ENCODE assay signal across 9 mouse cellular contexts in genomic region chr9:22136765-22137547, GRCm38 (mm10). TPM values are rescaled to one million over a fixed set of nuclear protein-coding genes. Genes with fewer than 3 reads are reported as not detected.
DNase-seq lines count a peak whose midpoint lies in the region; ATAC-seq and TF ChIP-seq lines count a peak whose summit lies in the region.
"Had no signal": no experiment of that assay in that cellular context is flagged by ENCODE, and none has a peak within 500 bp of the region (broad histone marks: within the 10 kb centered on the region; RNA-seq: fewer than 3 reads in every experiment).

No protein-coding gene starts in this region.

- no peak for TF ChIP-seq EP300 in MEL (IDR thresholded peaks at IDR 0.05; ENCODE audit: low read depth in 1 of 2, low read length in 2 of 2)

- H3K9ac ChIP-seq in heart, embryonic 12.5 days, result peak overlapping the region; percentile 49
- H3K9ac ChIP-seq in MEL (ENCODE audit: control insufficient read depth, low read depth, low read length, poor library complexity, severe bottlenecking), result no peak overlapping the region
- no peak overlapping the region for H3K9ac ChIP-seq in embryonic facial prominence, embryonic 11.5 days (replicated peaks; ENCODE audit: low read length)
- peak overlapping the region; percentile 48 for H3K9ac ChIP-seq in liver, embryonic 16.5 days (ENCODE audit: low read depth, low read length)
- H3K9ac ChIP-seq: embryonic facial prominence, embryonic 15.5 days had no signal

- no peak for TF ChIP-seq POLR2A in MEL (IDR thresholded peaks at IDR 0.05; ENCODE audit: control insufficient read depth in 1 of 2, insufficient read depth in 1 of 2, low read depth in 1 of 2, low read length in 2 of 2, poor library complexity in 1 of 2)

- H3K79me2 ChIP-seq in MEL (ENCODE audit: control insufficient read depth, insufficient read depth, low read length, poor library complexity), result no peaks in the 10 kb centered on the region

- ATAC-seq in heart, embryonic 12.5 days (ENCODE audit: insufficient number of reproducible peaks, low FRiP score), result peak; percentile 59; the same call in 1 of the 2 replicates
- ATAC-seq in embryonic facial prominence, embryonic 11.5 days (replicated peaks; ENCODE audit: insufficient number of reproducible peaks, low FRiP score, low TSS enrichment, low read depth), result no peak
- ATAC-seq in liver, embryonic 16.5 days (ENCODE audit: low read depth), result peak; percentile 26; the same call in 1 of the 2 replicates

- no peak for TF ChIP-seq RAD21 in MEL (IDR thresholded peaks at IDR 0.05; ENCODE audit: low read depth, low read length)

- TF ChIP-seq CTCF in MEL (IDR thresholded peaks at IDR 0.05 in 2 of 3, conservative IDR thresholded peaks at IDR 0.05 in 1 of 3; ENCODE audit: control insufficient read depth in 1 of 3, insufficient read depth in 1 of 3, low read depth in 2 of 3, low read length in 3 of 3, poor library complexity in 1 of 3, severe bottlenecking in 1 of 3), result no peak

- H3K9me3 ChIP-seq in heart, embryonic 12.5 days (replicated peaks), result no peaks in the 10 kb centered on the region
- H3K9me3 ChIP-seq in MEL (replicated peaks; ENCODE audit: insufficient read depth, low read length), result no peaks in the 10 kb centered on the region
- no peaks in the 10 kb centered on the region for H3K9me3 ChIP-seq in embryonic facial prominence, embryonic 11.5 days (replicated peaks; ENCODE audit: control insufficient read depth, low read length)
- H3K9me3 ChIP-seq in liver, embryonic 16.5 days (replicated peaks; ENCODE audit: control insufficient read depth, low read length), result no peaks in the 10 kb centered on the region
- H3K9me3 ChIP-seq: embryonic facial prominence, embryonic 15.5 days had no signal

- peaks cover 9% of the 10 kb centered on the region for H3K4me1 ChIP-seq in heart, embryonic 12.5 days (replicated peaks)
- peaks cover 18 to 36% of the 10 kb centered on the region in 2 experiments for H3K4me1 ChIP-seq in MEL (ENCODE audit: control insufficient read depth in 1 of 2, insufficient read depth in 2 of 2, low read length in 2 of 2)
- H3K4me1 ChIP-seq in embryonic facial prominence, embryonic 11.5 days (ENCODE audit: control insufficient read depth, insufficient read depth, low read length), result no peaks in the 10 kb centered on the region
- H3K4me1 ChIP-seq in liver, embryonic 16.5 days (ENCODE audit: control insufficient read depth, low read depth, low read length), result peaks cover 41% of the 10 kb centered on the region

- peak overlapping the region; percentile 55 for H3K27ac ChIP-seq in heart, embryonic 12.5 days (ENCODE audit: poor library complexity, severe bottlenecking)
- H3K27ac ChIP-seq in MEL (ENCODE audit: control insufficient read depth, low read depth, low read length), result peak overlapping the region; percentile 54; the same call in 1 of the 2 replicates
- H3K27ac ChIP-seq in embryonic facial prominence, embryonic 11.5 days (replicated peaks; ENCODE audit: low read depth, low read length), result no peak overlapping the region
- peak overlapping the region; percentile 96 for H3K27ac ChIP-seq in liver, embryonic 16.5 days (ENCODE audit: low read length)
- H3K27ac ChIP-seq: embryonic facial prominence, embryonic 15.5 days had no signal

- H3K4me2 ChIP-seq in heart, embryonic 12.5 days, result peak overlapping the region; percentile 44
- no peak overlapping the region for H3K4me2 ChIP-seq in embryonic facial prominence, embryonic 11.5 days (ENCODE audit: low read depth, low read length)
- peak overlapping the region; percentile 67 for H3K4me2 ChIP-seq in liver, embryonic 16.5 days (ENCODE audit: low read depth, low read length)
- H3K4me2 ChIP-seq: embryonic facial prominence, embryonic 15.5 days had no signal

- intact Hi-C loops in heart, postnatal 10 days (cut with DNase I), result no loop called here

- no peaks in the 10 kb centered on the region for H3K36me3 ChIP-seq in heart, embryonic 12.5 days
- peaks cover 0 to 33% of the 10 kb centered on the region in 2 experiments; a peak in 2 of 4 replicates for H3K36me3 ChIP-seq in MEL (ENCODE audit: control insufficient read depth in 1 of 2, insufficient read depth in 2 of 2, low read length in 2 of 2)
- H3K36me3 ChIP-seq in embryonic facial prominence, embryonic 11.5 days (replicated peaks; ENCODE audit: control insufficient read depth, insufficient read depth, low read depth, low read length), result no peaks in the 10 kb centered on the region
- H3K36me3 ChIP-seq in liver, embryonic 16.5 days (ENCODE audit: control insufficient read depth, insufficient read depth), result no peaks in the 10 kb centered on the region
- H3K36me3 ChIP-seq: embryonic facial prominence, embryonic 15.5 days had no signal

- 15% methylated on average over 22 of the region's 23 CpGs for WGBS in heart, embryonic 12.5 days
- 11% methylated on average over 23 of the region's 23 CpGs for WGBS in embryonic facial prominence, embryonic 11.5 days
- 38% methylated on average over 23 of the region's 23 CpGs for WGBS in liver, embryonic 16.5 days (ENCODE audit: insufficient replicate concordance)

- peaks cover 4% of the 10 kb centered on the region; the same call in 1 of the 2 replicates for H3K27me3 ChIP-seq in heart, embryonic 12.5 days (replicated peaks)
- H3K27me3 ChIP-seq in MEL (ENCODE audit: control insufficient read depth in 1 of 2, insufficient read depth in 2 of 2, low read length in 2 of 2), result no peaks in the 10 kb centered on the region
- H3K27me3 ChIP-seq in embryonic facial prominence, embryonic 11.5 days (ENCODE audit: control insufficient read depth, insufficient read depth, low read length), result peaks cover 2% of the 10 kb centered on the region; the same call in 1 of the 2 replicates
- no peaks in the 10 kb centered on the region for H3K27me3 ChIP-seq in liver, embryonic 16.5 days (ENCODE audit: control insufficient read depth, insufficient read depth, low read depth, low read length)
- H3K27me3 ChIP-seq: embryonic facial prominence, embryonic 15.5 days had no signal

- no peak for DNase-seq in heart, postnatal 10 days
- DNase-seq in MEL (ENCODE audit: low read depth, low spot score), result no peak
- DNase-seq in embryonic facial prominence, embryonic 11.5 days (ENCODE audit: low spot score), result peak; percentile 33
- no peak for DNase-seq in cerebellum, postnatal 10 days
- DNase-seq in thymus, adult 18-20 months, result no peak
- DNase-seq in thymus, postnatal 36 days, result no peak

- H3K4me3 ChIP-seq in heart, embryonic 12.5 days, result peak overlapping the region; percentile 11; the same call in 1 of the 2 replicates
- no peak overlapping the region for H3K4me3 ChIP-seq in MEL (ENCODE audit: control insufficient read depth in 1 of 2, insufficient read depth in 1 of 2, low read depth in 2 of 2, low read length in 2 of 2)
- H3K4me3 ChIP-seq in embryonic facial prominence, embryonic 11.5 days (ENCODE audit: low read depth, low read length), result no peak overlapping the region
- peak overlapping the region; percentile 69 for H3K4me3 ChIP-seq in liver, embryonic 16.5 days (ENCODE audit: low read depth, low read length)
- H3K4me3 ChIP-seq: embryonic facial prominence, embryonic 15.5 days had no signal

RNA-seq across cellular contexts. Expression of gene Acp5, which starts 1.4 kb away (rescaled TPM):
- polyA plus RNA-seq in heart, embryonic 12.5 days (2016; fragmentation: Nextera tagmentation; extraction: Ambion mirVana), result 28.9 and 31.6 TPM in 2 replicates
- total RNA-seq in heart, postnatal 10 days (2021), result 1 to 10 TPM; 1.8 to 2.8 TPM
- 5.8 and 15.6 TPM in 2 replicates for total RNA-seq in MEL (2012; rRNA removed)
- polyA plus RNA-seq in MEL (2012; ENCODE audit: insufficient read depth in 1 of 2, insufficient read length in 2 of 2, low read depth in 1 of 2, low replicate concordance in 2 of 2, missing spikeins in 1 of 2), result 10 to 100 TPM in 1 of 2 experiments, not detected in 1; 17.4 TPM
- 14.3 and 15.7 TPM in 2 replicates for polyA plus RNA-seq in embryonic facial prominence, embryonic 11.5 days (2014; fragmentation: Nextera tagmentation; extraction: Ambion mirVana)
- polyA plus RNA-seq in liver, embryonic 16.5 days (2015; fragmentation: Nextera tagmentation; extraction: Ambion mirVana), result 228 and 240 TPM in 2 replicates

RNA-seq across cellular contexts. Expression of gene Pigyl, which starts 19.7 kb away (rescaled TPM):
- polyA plus RNA-seq in heart, embryonic 12.5 days (2016; fragmentation: Nextera tagmentation; extraction: Ambion mirVana), result 43.8 and 45.2 TPM in 2 replicates
- total RNA-seq in heart, postnatal 10 days (2021), result 10 to 100 TPM; 35.3 to 35.6 TPM
- total RNA-seq in MEL (2012; rRNA removed), result 80.2 and 103 TPM in 2 replicates
- 100 to 1,000 TPM in 1 of 2 experiments, not detected in 1; 146 TPM for polyA plus RNA-seq in MEL (2012; ENCODE audit: insufficient read depth in 1 of 2, insufficient read length in 2 of 2, low read depth in 1 of 2, low replicate concordance in 2 of 2, missing spikeins in 1 of 2)
- 52.7 and 58.2 TPM in 2 replicates for polyA plus RNA-seq in embryonic facial prominence, embryonic 11.5 days (2014; fragmentation: Nextera tagmentation; extraction: Ambion mirVana)
- 28.9 and 34.6 TPM in 2 replicates for polyA plus RNA-seq in liver, embryonic 16.5 days (2015; fragmentation: Nextera tagmentation; extraction: Ambion mirVana)

RNA-seq across cellular contexts. Expression of gene Elof1, which starts 20.0 kb away (rescaled TPM):
- polyA plus RNA-seq in heart, embryonic 12.5 days (2016; fragmentation: Nextera tagmentation; extraction: Ambion mirVana), result 102 and 104 TPM in 2 replicates
- total RNA-seq in heart, postnatal 10 days (2021), result 10 to 100 TPM; 43.5 to 44.0 TPM
- 390 and 421 TPM in 2 replicates for total RNA-seq in MEL (2012; rRNA removed)
- 100 to 1,000 TPM in 1 of 2 experiments, not detected in 1; 505 TPM for polyA plus RNA-seq in MEL (2012; ENCODE audit: insufficient read depth in 1 of 2, insufficient read length in 2 of 2, low read depth in 1 of 2, low replicate concordance in 2 of 2, missing spikeins in 1 of 2)
- 210 and 215 TPM in 2 replicates for polyA plus RNA-seq in embryonic facial prominence, embryonic 11.5 days (2014; fragmentation: Nextera tagmentation; extraction: Ambion mirVana)
- 77.8 and 78.7 TPM in 2 replicates for polyA plus RNA-seq in liver, embryonic 16.5 days (2015; fragmentation: Nextera tagmentation; extraction: Ambion mirVana)

RNA-seq across cellular contexts. Expression of gene Cnn1, which starts 37.9 kb away (rescaled TPM):
- 391 and 421 TPM in 2 replicates for polyA plus RNA-seq in heart, embryonic 12.5 days (2016; fragmentation: Nextera tagmentation; extraction: Ambion mirVana)
- total RNA-seq in heart, postnatal 10 days (2021), result 1 to 10 TPM; 8.2 to 9.7 TPM
- total RNA-seq in MEL (2012; rRNA removed), result 0.10 and 0.19 TPM in 2 replicates
- polyA plus RNA-seq in MEL (2012; ENCODE audit: insufficient read depth in 1 of 2, insufficient read length in 2 of 2, low read depth in 1 of 2, low replicate concordance in 2 of 2, missing spikeins in 1 of 2), result under 1 TPM in 1 of 2 experiments, not detected in 1; 0.06 TPM
- polyA plus RNA-seq in embryonic facial prominence, embryonic 11.5 days (2014; fragmentation: Nextera tagmentation; extraction: Ambion mirVana), result 1.4 and 4.0 TPM in 2 replicates
- 0.22 and 1.8 TPM in 2 replicates for polyA plus RNA-seq in liver, embryonic 16.5 days (2015; fragmentation: Nextera tagmentation; extraction: Ambion mirVana)

RNA-seq across cellular contexts. Expression of gene Zfp872, which starts 50.9 kb away (rescaled TPM):
- 0.17 TPM in 1 of 2 replicates, not detected in the other for polyA plus RNA-seq in heart, embryonic 12.5 days (2016; fragmentation: Nextera tagmentation; extraction: Ambion mirVana)
- total RNA-seq in heart, postnatal 10 days (2021), result under 1 TPM; 0.17 to 0.20 TPM
- total RNA-seq in MEL (2012; rRNA removed), result not detected in 2 replicates
- polyA plus RNA-seq in MEL (2012; ENCODE audit: insufficient read depth in 1 of 2, insufficient read length in 2 of 2, low read depth in 1 of 2, low replicate concordance in 2 of 2, missing spikeins in 1 of 2), result not detected
- polyA plus RNA-seq in embryonic facial prominence, embryonic 11.5 days (2014; fragmentation: Nextera tagmentation; extraction: Ambion mirVana), result 0.10 and 0.11 TPM in 2 replicates
- 0.09 TPM in 1 of 2 replicates, not detected in the other for polyA plus RNA-seq in liver, embryonic 16.5 days (2015; fragmentation: Nextera tagmentation; extraction: Ambion mirVana)

Comparison
In these comparisons a context has a peak if more than half of its experiments do, and no peak if none do; other contexts are left out.
1. H3K4me3 ChIP-seq: peak in heart, embryonic 12.5 days (single experiment) and liver, embryonic 16.5 days (single experiment); none in MEL (0 of 2) and embryonic facial prominence, embryonic 11.5 days (single experiment).
2. H3K9ac ChIP-seq: peak in heart, embryonic 12.5 days (single experiment) and liver, embryonic 16.5 days (single experiment); none in MEL (single experiment) and embryonic facial prominence, embryonic 11.5 days (single experiment).